Mouse (Mus musculus) lung, adult 2 months (tissue): ENCODE measurements around the gene Fscn2.

Source experiments
- CTCF ChIP-seq: fragments of 200-500 bp; IDR thresholded peaks from 2 replicates; pipeline ENCODE4 v1.5.1; 2011; ENCODE audit warnings: mild to moderate bottlenecking, low read length, control low read depth; ENCODE audit not compliant: insufficient read depth
- POLR2A ChIP-seq: fragments of 200-500 bp; IDR thresholded peaks from 2 replicates; pipeline ENCODE4 v1.6.1; 2011; ENCODE audit warnings: low read depth, mild to moderate bottlenecking, control low read depth, low read length, borderline replicate concordance; ENCODE audit errors: extremely low read depth

- TF ChIP-seq CTCF (no peak), POLR2A (no peak)
Observed at GRCm38 (mm10) chr11:120366443-120367027, 5.2 kb downstream of the Fscn2 start.
